Mouse (Mus musculus) embryonic facial prominence, embryonic 13.5 days (tissue): ENCODE measurements around the gene Aldh3b3. TPM values are rescaled to one million over a fixed set of nuclear protein-coding genes. Genes with fewer than 3 reads are reported as not detected.
A peak's percentile ranks its signal among the peaks of the same experiment; 100 is the strongest.

Source experiments
- ATAC-seq: fragments of 200-750 bp; cut with Nextera tagmentation; 2 replicates; pipeline ENCODE4 v1.8.0; 2017; ENCODE audit warnings: low read depth; ENCODE audit not compliant: insufficient number of reproducible peaks, insufficient read depth, low FRiP score, low TSS enrichment
- H3K27ac ChIP-seq: fragments of 300-500 bp; sonication (generic); 2 replicates; pipeline ENCODE4 v1.5.1; 2015; ENCODE audit warnings: moderate library complexity, mild to moderate bottlenecking, inconsistent platforms
- H3K27me3 ChIP-seq: fragments of 300-500 bp; sonication (generic); 2 replicates; pipeline ENCODE4 v1.6.1; 2015; ENCODE audit warnings: mild to moderate bottlenecking, inconsistent platforms
- H3K36me3 ChIP-seq: fragments of 300-500 bp; sonication (generic); 2 replicates; pipeline ENCODE4 v1.6.1; 2015; ENCODE audit warnings: mild to moderate bottlenecking, inconsistent platforms
- H3K4me1 ChIP-seq: fragments of 300-500 bp; sonication (generic); 2 replicates; pipeline ENCODE4 v1.6.1; 2015; ENCODE audit warnings: inconsistent platforms
- H3K4me2 ChIP-seq: fragments of 300-500 bp; sonication (generic); 2 replicates; pipeline ENCODE4 v1.6.1; 2015; ENCODE audit warnings: moderate library complexity, mild to moderate bottlenecking, inconsistent platforms
- H3K4me3 ChIP-seq: fragments of 300-500 bp; sonication (generic); 2 replicates; pipeline ENCODE4 v1.5.1; 2015; ENCODE audit warnings: mild to moderate bottlenecking, inconsistent platforms
- H3K9ac ChIP-seq: fragments of 300-500 bp; sonication (generic); 2 replicates; pipeline ENCODE4 v1.6.1; 2015; ENCODE audit warnings: mild to moderate bottlenecking, inconsistent platforms
- H3K9me3 ChIP-seq: fragments of 300-500 bp; sonication (generic); 2 replicates; pipeline ENCODE4 v1.6.1; 2016; ENCODE audit warnings: inconsistent platforms
- WGBS: fragments of 180-500 bp; shearing (Covaris S2); methylation state at CpG from one replicate; pipeline ENCODE4 v1.1.7; 2015; ENCODE audit warnings: mixed read lengths; 5-methylcytosine and 5-hydroxymethylcytosine counted together
- polyA plus RNA-seq: library from polyadenylated mRNA; unstranded; fragments of >200 nt; fragmentation: Nextera tagmentation; extraction: Ambion mirVana; gene quantifications from 2 replicates; pipeline ENCODE4 v1.2.1, GENCODE M21; 2015

Gene Aldh3b3
- polyA plus RNA-seq, 1 experiment from 2014 or later, result 0.24 TPM

- Histone ChIP-seq H3K36me3 (no peaks in the 10 kb centered on the region), H3K4me3 (no peak overlapping the region), H3K27ac (no peak overlapping the region), H3K27me3 (no peaks in the 10 kb centered on the region), H3K9me3 (no peaks in the 10 kb centered on the region), H3K4me1 (peaks cover 14% of the 10 kb centered on the region), H3K9ac (no peak overlapping the region), H3K4me2 (no peak overlapping the region)
- 55% methylated on average over 7 of the region's 7 CpGs for WGBS
- no peak for ATAC-seq
Observed at GRCm38 (mm10) chr19:3996106-3996505, 37.7 kb downstream of the Aldh3b3 start.

DNA sequence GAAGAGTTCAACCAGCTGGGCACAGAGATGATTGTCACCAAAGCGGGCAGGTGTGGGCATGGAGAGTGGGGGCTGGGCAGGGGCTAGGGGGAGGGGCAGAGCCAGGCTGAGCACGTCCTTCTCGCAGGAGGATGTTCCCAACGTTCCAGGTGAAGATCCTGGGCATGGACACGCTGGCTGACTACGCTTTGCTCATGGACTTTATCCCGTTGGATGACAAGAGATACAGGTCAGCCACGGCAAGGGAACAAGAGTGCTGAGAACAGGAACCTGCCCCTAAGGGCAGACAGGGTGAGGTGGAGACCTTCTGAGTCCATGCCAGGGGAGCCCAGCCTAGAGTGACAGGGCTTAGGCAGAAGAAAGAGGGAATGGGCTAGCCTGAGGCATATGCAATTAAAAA, 38.3 kb downstream of the Aldh3b3 start:
- Histone ChIP-seq H3K27me3 (no peaks in the 10 kb centered on the region), H3K36me3 (no peaks in the 10 kb centered on the region), H3K9ac (no peak overlapping the region), H3K9me3 (no peaks in the 10 kb centered on the region), H3K4me3 (no peak overlapping the region), H3K4me2 (no peak overlapping the region), H3K4me1 (peaks cover 20% of the 10 kb centered on the region), H3K27ac (no peak overlapping the region)
- 84% methylated on average over 8 of the region's 8 CpGs for WGBS
- ATAC-seq, result no peak

- peaks cover 22% of the 10 kb centered on the region for H3K4me1 ChIP-seq
Observed at GRCm38 (mm10) chr19:3997231-3997630, 38.8 kb downstream of the Aldh3b3 start.

DNA sequence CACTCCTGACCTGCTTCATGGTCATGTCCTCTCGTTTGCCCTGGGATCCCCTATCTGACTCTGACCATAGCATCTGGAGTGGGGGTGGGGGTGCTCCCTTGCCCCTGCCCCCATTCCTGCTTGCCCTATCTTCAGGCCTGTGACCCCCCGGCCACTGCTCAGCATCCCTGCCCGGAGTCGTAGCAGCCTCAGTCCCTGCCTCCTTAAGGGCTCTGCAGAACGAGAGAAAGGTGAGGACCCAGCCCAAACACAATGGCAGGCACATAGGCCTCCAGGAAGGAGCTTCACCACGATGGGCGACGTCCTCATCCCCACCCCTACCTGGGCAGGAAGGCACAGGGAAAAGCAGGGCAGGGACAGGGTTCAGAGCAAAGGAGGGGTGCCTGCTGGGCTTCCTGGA, 39.9 kb downstream of the Aldh3b3 start:
- WGBS, result 76% methylated on average over 8 of the region's 8 CpGs
- Histone ChIP-seq H3K9ac (no peak overlapping the region), H3K27me3 (no peaks in the 10 kb centered on the region), H3K27ac (no peak overlapping the region), H3K36me3 (no peaks in the 10 kb centered on the region), H3K4me3 (no peak overlapping the region), H3K4me1 (peaks cover 22% of the 10 kb centered on the region), H3K9me3 (no peaks in the 10 kb centered on the region), H3K4me2 (no peak overlapping the region)
- no peak for ATAC-seq

More at GRCm38 (mm10) chr19:3997231-3997630, 38.8 kb downstream of the Aldh3b3 start:
- Histone ChIP-seq H3K27me3 (no peaks in the 10 kb centered on the region), H3K9me3 (no peaks in the 10 kb centered on the region), H3K4me3 (no peak overlapping the region), H3K4me2 (no peak overlapping the region), H3K27ac (no peak overlapping the region), H3K36me3 (no peaks in the 10 kb centered on the region), H3K9ac (no peak overlapping the region)
- no peak for ATAC-seq
- 61% methylated on average over 8 of the region's 8 CpGs for WGBS

- WGBS, result 83% methylated on average over 9 of the region's 9 CpGs
Observed at GRCm38 (mm10) chr19:3999121-3999730, 40.8 kb downstream of the Aldh3b3 start.

DNA sequence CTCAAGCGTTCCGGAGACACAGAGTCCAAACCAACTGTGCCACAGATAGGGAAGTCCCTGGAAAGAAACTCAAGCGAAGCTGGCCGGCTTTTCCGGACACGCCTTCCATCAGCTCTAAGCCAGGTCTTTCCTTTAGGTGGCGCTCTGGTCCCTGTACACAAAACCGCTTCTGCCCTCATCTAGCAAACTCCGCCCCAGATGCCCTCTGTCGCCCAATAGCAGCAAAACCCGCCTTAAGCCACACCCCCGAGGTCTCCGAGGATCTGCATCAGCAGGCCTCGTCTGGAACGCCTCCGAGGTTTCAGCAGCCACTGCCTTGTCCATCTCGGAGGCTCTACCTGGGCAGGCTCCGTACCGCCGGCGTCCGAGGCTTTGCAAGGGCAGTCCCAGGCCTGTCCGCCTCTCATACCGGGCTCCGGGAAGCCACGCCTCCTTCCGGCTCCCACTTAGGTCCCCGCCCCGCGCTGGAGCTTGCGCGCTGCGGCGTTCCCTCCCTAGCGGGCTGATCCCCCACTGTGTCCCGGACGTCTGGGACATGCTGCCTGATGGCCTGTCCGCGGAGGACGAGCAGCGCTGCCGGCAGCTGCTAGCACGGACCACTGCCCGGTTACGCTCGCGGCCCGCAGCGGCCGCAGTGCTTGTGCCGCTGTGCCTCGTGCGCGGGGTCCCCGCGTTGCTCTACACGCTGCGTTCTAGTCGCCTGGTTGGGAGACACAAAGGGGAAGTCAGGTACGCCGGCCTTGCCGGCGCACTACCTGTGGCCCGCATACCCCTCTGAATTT, 41.9 kb downstream of the Aldh3b3 start, which contains the start of the genes Nudt8 and Gm49405:
Nudt8 (plus strand) TSS at position 462 of the 782 bp plus-strand sequence.
Gm49405 (plus strand) TSS at position 508 of the 782 bp plus-strand sequence.
- ATAC-seq, result peak; percentile 86
- Histone ChIP-seq H3K27ac (peak within 1 kb of the TSS; percentile 94), H3K36me3 (peaks cover 11% of the 10 kb centered on the region), H3K4me1 (peaks cover 22% of the 10 kb centered on the region), H3K4me2 (peak within 1 kb of the TSS; percentile 87), H3K9ac (peak within 1 kb of the TSS; percentile 95), H3K9me3 (no peaks in the 10 kb centered on the region), H3K4me3 (peak within 1 kb of the TSS; percentile 76), H3K27me3 (no peaks in the 10 kb centered on the region)
- under 1% methylated on average over 64 of the region's 64 CpGs for WGBS

More at GRCm38 (mm10) chr19:3999121-3999730, 40.8 kb downstream of the Aldh3b3 start:
- H3K9me3 ChIP-seq, result no peaks in the 10 kb centered on the region
- no peaks in the 10 kb centered on the region for H3K27me3 ChIP-seq
- peak overlapping the region; percentile 76 for H3K4me3 ChIP-seq
- H3K9ac ChIP-seq, result peak overlapping the region; percentile 95
- peak overlapping the region; percentile 87 for H3K4me2 ChIP-seq
- H3K27ac ChIP-seq, result no peak overlapping the region
- 0 out of 2 replicates have a peak, but pooled peaks cover under 1% of the 10 kb centered on the region for H3K36me3 ChIP-seq
- peaks cover 22% of the 10 kb centered on the region for H3K4me1 ChIP-seq
- ATAC-seq, result no peak

DNA sequence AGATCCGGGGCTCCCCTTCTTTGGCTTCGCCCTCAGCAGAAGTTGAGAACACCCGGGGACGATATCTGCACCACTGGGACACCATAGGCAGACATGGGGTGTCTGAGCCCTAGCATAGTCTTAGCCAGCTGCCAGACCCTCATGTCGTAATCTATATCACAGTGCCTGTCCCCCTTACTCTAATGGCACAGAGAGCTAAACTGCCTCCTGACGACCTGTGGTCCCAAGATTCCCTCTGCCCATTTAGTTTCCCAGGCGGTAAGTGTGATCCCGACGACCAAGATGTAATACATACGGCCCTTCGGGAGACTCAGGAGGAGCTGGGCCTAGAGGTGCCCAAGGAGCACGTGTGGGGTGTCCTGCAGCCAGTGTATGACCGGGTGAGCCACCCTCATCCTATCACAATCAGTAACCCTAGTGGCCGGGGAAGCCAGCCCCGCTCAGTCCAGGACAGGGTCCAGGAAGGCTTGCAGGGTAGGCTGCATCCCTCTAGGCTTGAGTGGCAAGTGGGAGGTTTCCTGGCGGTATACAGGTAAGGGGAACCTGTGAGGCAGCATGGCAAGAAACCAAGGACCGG, 42.6 kb downstream of the Aldh3b3 start:
- Histone ChIP-seq H3K9me3 (no peaks in the 10 kb centered on the region), H3K4me2 (peak overlapping the region; percentile 87), H3K36me3 (peaks cover 16% of the 10 kb centered on the region), H3K4me1 (peaks cover 20% of the 10 kb centered on the region), H3K27ac (peak overlapping the region; percentile 94), H3K9ac (peak overlapping the region; percentile 95), H3K4me3 (peak overlapping the region; percentile 76), H3K27me3 (no peaks in the 10 kb centered on the region)
- no peak for ATAC-seq
- WGBS, result 13% methylated on average over 17 of the region's 17 CpGs

- H3K27ac ChIP-seq, result no peak overlapping the region
- peak overlapping the region; percentile 95 for H3K9ac ChIP-seq
- no peaks in the 10 kb centered on the region for H3K27me3 ChIP-seq
- H3K36me3 ChIP-seq, result peaks cover 23% of the 10 kb centered on the region
- 87% methylated on average over 5 of the region's 5 CpGs for WGBS
- H3K4me3 ChIP-seq, result no peak overlapping the region
- H3K4me1 ChIP-seq, result peaks cover 20% of the 10 kb centered on the region
- peak overlapping the region; percentile 87 for H3K4me2 ChIP-seq
- H3K9me3 ChIP-seq, result no peaks in the 10 kb centered on the region
- no peak for ATAC-seq
Observed at GRCm38 (mm10) chr19:4001752-4002151, 43.3 kb downstream of the Aldh3b3 start.

- Histone ChIP-seq H3K4me1 (peaks cover 20% of the 10 kb centered on the region), H3K4me3 (no peak within 1 kb of the TSS), H3K9me3 (no peaks in the 10 kb centered on the region), H3K27me3 (no peaks in the 10 kb centered on the region), H3K4me2 (no peak within 1 kb of the TSS), H3K9ac (0 out of 2 replicates have a peak within 1 kb of the TSS, but pooled peaks have one; percentile 16), H3K27ac (no peak within 1 kb of the TSS), H3K36me3 (peaks cover 37% of the 10 kb centered on the region)
- no peak for ATAC-seq
- 67% methylated on average over 1 of the region's 1 CpGs for WGBS
Observed at GRCm38 (mm10) chr19:4003112-4003511, 44.7 kb downstream of the Aldh3b3 start, which contains the start of gene Doc2g. TSS of gene Doc2g (plus strand) at chr19:4003313.

- H3K4me2 ChIP-seq, result no peak overlapping the region
- H3K27me3 ChIP-seq, result no peaks in the 10 kb centered on the region
- 0 out of 2 replicates have a peak overlapping the region, but pooled peaks have one; percentile 16 for H3K9ac ChIP-seq
- no peak overlapping the region for H3K27ac ChIP-seq
- H3K4me1 ChIP-seq, result peaks cover 20% of the 10 kb centered on the region
- 79% methylated on average over 12 of the region's 12 CpGs for WGBS
- H3K4me3 ChIP-seq, result no peak overlapping the region
- no peaks in the 10 kb centered on the region for H3K9me3 ChIP-seq
- peaks cover 42% of the 10 kb centered on the region for H3K36me3 ChIP-seq
- no peak for ATAC-seq
Observed at GRCm38 (mm10) chr19:4003641-4004040, 45.2 kb downstream of the Aldh3b3 start.

DNA sequence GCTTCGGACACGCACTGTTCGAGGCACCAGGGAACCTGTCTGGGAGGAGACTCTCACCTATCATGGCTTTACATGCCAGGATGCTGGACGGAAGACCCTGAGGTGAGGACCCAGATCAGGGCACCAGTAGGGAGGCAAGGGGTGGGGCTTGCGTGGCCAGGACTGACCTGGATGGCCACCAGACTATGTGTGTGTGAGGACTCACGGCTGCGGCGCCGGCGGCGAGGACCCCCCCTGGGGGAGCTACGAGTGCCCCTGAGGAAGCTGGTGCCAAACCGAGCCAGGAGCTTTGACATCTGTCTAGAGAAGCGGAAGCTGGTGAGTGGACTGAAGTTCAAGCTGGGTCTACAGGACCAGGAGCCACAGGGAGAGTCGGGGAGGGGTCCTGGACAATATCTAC, 45.9 kb downstream of the Aldh3b3 start:
- Histone ChIP-seq H3K9me3 (no peaks in the 10 kb centered on the region), H3K4me1 (peaks cover 17% of the 10 kb centered on the region), H3K4me3 (no peak overlapping the region), H3K9ac (no peak overlapping the region), H3K27ac (no peak overlapping the region), H3K36me3 (peaks cover 49% of the 10 kb centered on the region), H3K4me2 (no peak overlapping the region), H3K27me3 (no peaks in the 10 kb centered on the region)
- no peak for ATAC-seq
- 89% methylated on average over 15 of the region's 15 CpGs for WGBS
